Mouse (Mus musculus): Measurements from ENCODE around the gene Rbm17. TPM values are rescaled to one million over a fixed set of nuclear protein-coding genes. Genes with fewer than 3 reads are reported as not detected.

Gene Rbm17
- polyA plus RNA-seq, 1 experiment from 2014 or later: 190 TPM

Other genes with a start within 250 kb of the Rbm17 start
- 10.7 and 11.3 TPM in 2 replicates for gene Pfkfb3, start 50.1 kb downstream of the Rbm17 start, polyA plus RNA-seq (2016; fragmentation: Nextera tagmentation; extraction: Ambion mirVana)
- gene Gm17490, start 22.1 kb upstream of the Rbm17 start, polyA plus RNA-seq (2016; fragmentation: Nextera tagmentation; extraction: Ambion mirVana): not detected in 2 replicates
- not detected in 2 replicates for gene Il2ra, start 38.7 kb upstream of the Rbm17 start, polyA plus RNA-seq (2016; fragmentation: Nextera tagmentation; extraction: Ambion mirVana)
- gene Il15ra, start 101.1 kb upstream of the Rbm17 start, polyA plus RNA-seq (2016; fragmentation: Nextera tagmentation; extraction: Ambion mirVana): 0.30 and 0.81 TPM in 2 replicates
- 98.9 and 118 TPM in 2 replicates for gene Fbh1, start 173.4 kb upstream of the Rbm17 start, polyA plus RNA-seq (2016; fragmentation: Nextera tagmentation; extraction: Ambion mirVana)
- 38.6 and 51.9 TPM in 2 replicates for gene Ankrd16, start 173.7 kb upstream of the Rbm17 start, polyA plus RNA-seq (2016; fragmentation: Nextera tagmentation; extraction: Ambion mirVana)